Mouse (Mus musculus) MEL (cell line): ENCODE measurements at regions not wholly inside any gene's neighbourhood (a gene's known extent, or its start where the extent isn't known, plus 50 kb on each side); places are given as distances from the start of the nearest gene placed in this dataset.

ENCODE experiments used
- CHD2 ChIP-seq: IDR thresholded peaks from 2 replicates; pipeline ENCODE4 v1.6.1; 2011; ENCODE audit warnings: low read length, improper control_type of control experiment
- CTCF ChIP-seq, 3 experiments: IDR thresholded peaks in 2 of 3; conservative IDR thresholded peaks in 1 of 3; 2 replicates each; pipeline ENCODE4 v1.5.1; 2011 to 2012; ENCODE audit warnings: low read length in 3 of 3, low read depth in 2 of 3, mild to moderate bottlenecking in 2 of 3, improper control_type of control experiment in 1 of 3, inconsistent platforms in 1 of 3, mixed read lengths in 1 of 3, moderate library complexity in 1 of 3; ENCODE audit not compliant: control insufficient read depth in 1 of 3, insufficient read depth in 1 of 3, poor library complexity in 1 of 3, severe bottlenecking in 1 of 3
- HCFC1 ChIP-seq: IDR thresholded peaks from 2 replicates; pipeline ENCODE4 v1.6.1; 2012; ENCODE audit warnings: low read depth, mild to moderate bottlenecking, inconsistent platforms, low read length, improper control_type of control experiment, moderate library complexity
- POLR2A ChIP-seq, 2 experiments: IDR thresholded peaks; 2 replicates each; pipeline ENCODE4 v1.6.1; 2011 to 2012; ENCODE audit warnings: low read length in 2 of 2, mild to moderate bottlenecking in 2 of 2, control low read depth in 1 of 2, improper control_type of control experiment in 1 of 2, low read depth in 1 of 2, moderate library complexity in 1 of 2; ENCODE audit not compliant: control insufficient read depth in 1 of 2, insufficient read depth in 1 of 2, poor library complexity in 1 of 2
- TBP ChIP-seq: IDR thresholded peaks from 2 replicates; pipeline ENCODE4 v1.8.0; 2011; ENCODE audit warnings: low read depth, low read length, improper control_type of control experiment
- USF1 ChIP-seq: IDR thresholded peaks from 2 replicates; pipeline ENCODE4 v1.6.1; 2014; ENCODE audit warnings: low read depth, mild to moderate bottlenecking, inconsistent platforms, low read length, improper control_type of control experiment, moderate library complexity

DNA sequence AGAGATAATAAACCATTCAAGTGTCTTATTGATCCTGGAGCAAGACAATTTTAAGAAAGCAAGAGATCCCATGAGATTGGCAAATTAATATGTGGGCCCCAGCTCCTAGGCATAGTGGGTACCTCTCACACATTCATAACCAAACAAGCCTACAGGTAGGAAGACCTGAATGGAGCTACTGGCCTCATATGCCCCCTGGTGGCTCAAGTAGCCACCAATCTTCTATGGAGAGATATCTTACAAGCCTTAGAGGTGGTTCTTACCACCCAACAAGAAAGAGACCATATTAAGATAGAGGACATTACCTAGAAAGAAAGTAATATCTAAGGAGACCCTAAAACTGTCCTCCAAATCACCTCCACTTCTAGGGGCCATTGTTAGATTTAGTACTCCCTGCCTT lies 523.2 kb downstream of the Hace1 start:
- TF ChIP-seq CTCF (IDR thresholded peaks at IDR 0.05 in 2 of 3, conservative IDR thresholded peaks at IDR 0.05 in 1 of 3; ENCODE audit: control insufficient read depth in 1 of 3, insufficient read depth in 1 of 3, low read depth in 2 of 3, low read length in 3 of 3, poor library complexity in 1 of 3, severe bottlenecking in 1 of 3) (no peak), TBP (no peak), HCFC1 (no peak), USF1 (no peak), POLR2A (IDR thresholded peaks at IDR 0.05; ENCODE audit: control insufficient read depth in 1 of 2, insufficient read depth in 1 of 2, low read depth in 1 of 2, low read length in 2 of 2, poor library complexity in 1 of 2) (no peak), CHD2 (no peak)
